In the genomic region with DNA sequence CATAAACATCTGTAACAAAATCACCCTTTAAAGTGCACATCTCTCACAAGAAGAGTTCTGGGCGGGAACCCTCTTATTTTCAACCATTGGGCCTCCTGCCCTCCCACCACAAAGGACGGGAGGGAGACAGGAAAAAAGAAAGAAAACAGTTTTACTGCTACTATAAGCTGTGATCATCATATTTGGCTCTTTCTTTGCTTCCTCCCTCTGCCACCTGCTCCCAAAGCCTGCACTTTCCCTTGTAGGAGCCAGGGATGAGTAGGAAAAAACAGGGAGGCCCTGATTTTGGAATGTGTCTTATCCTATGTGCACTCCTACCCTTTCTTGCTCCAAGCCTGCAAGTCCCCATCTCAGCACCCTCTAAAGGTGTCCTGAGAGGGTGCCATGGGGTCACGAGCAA, we compare ENCODE assay signal across 26 mouse cellular contexts.
"Had no signal": no experiment of that assay in that cellular context is flagged by ENCODE, and none has a peak within 500 bp of the region (broad histone marks: within the 10 kb centered on the region; RNA-seq: fewer than 3 reads in every experiment).

No protein-coding gene starts in this region.

- H3K27ac ChIP-seq: gastrocnemius, adult 2 months; heart, adult 2 months; heart, embryonic 13.5 days; heart, embryonic 15.5 days; hindbrain, embryonic 12.5 days; hindbrain, embryonic 15.5 days; hindbrain, postnatal 0 days; kidney, embryonic 15.5 days; kidney, postnatal 0 days; limb, embryonic 13.5 days; limb, embryonic 15.5 days; liver, embryonic 12.5 days; liver, embryonic 14.5 days had no signal

- ATAC-seq: hindbrain, postnatal 0 days; intestine, embryonic 16.5 days; liver, embryonic 12.5 days had no signal

- DNase-seq: gastrocnemius, adult 2 months; gastrocnemius, postnatal 10 days; gastrocnemius, postnatal 25 days; heart, adult 11 months; heart, adult 2 months; heart, postnatal 14 days; heart, postnatal 36 days; kidney, adult 11 months; kidney, adult 2 months; kidney, adult 9 months; kidney, postnatal 14 days; kidney, postnatal 36 days; layer of hippocampus, postnatal 36 days; left cerebral cortex, postnatal 4 days had no signal

- H3K4me3 ChIP-seq: gastrocnemius, adult 2 months; heart, adult 2 months; heart, embryonic 13.5 days; heart, embryonic 15.5 days; hindbrain, embryonic 12.5 days; hindbrain, embryonic 15.5 days; kidney, embryonic 15.5 days; limb, embryonic 13.5 days; limb, embryonic 15.5 days; liver, embryonic 12.5 days had no signal
